Mouse (Mus musculus) cerebellum, postnatal 10 days (tissue): ENCODE data around the gene Usp46.
A peak's percentile ranks its signal among the peaks of the same experiment; 100 is the strongest.
"Not testable (repeated sequence)": the region's sequence is repeated elsewhere in the genome, so short reads cannot be mapped to it uniquely, and the experiment has no call there.

Experiments used
- DNase-seq, 2 experiments: peaks; one replicate each; pipeline ENCODE4 v3.0.0; 2021; ENCODE audit warnings: mixed read lengths in 2 of 2

The Usp46 gene

DNA sequence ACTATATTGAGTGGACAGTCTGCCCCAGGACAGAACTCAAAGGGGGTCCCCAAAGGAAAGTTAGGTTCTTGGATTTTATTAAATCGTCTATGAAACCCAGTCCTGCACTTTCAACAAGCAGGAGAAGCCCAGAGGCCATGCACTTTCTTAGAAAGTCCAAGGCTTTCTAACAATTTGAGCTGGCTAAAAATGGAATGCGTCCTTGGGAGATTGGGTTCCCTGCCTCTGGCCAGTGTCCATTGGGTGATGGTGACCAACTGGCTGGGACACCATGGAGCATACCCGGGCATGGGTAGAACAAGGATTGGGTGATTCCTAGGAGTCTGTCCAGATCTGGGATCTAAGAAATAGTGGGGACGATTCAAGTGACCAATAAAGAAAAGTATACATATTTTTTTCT lies 47.7 kb downstream of the Usp46 start:
- no peak for DNase-seq

DNA sequence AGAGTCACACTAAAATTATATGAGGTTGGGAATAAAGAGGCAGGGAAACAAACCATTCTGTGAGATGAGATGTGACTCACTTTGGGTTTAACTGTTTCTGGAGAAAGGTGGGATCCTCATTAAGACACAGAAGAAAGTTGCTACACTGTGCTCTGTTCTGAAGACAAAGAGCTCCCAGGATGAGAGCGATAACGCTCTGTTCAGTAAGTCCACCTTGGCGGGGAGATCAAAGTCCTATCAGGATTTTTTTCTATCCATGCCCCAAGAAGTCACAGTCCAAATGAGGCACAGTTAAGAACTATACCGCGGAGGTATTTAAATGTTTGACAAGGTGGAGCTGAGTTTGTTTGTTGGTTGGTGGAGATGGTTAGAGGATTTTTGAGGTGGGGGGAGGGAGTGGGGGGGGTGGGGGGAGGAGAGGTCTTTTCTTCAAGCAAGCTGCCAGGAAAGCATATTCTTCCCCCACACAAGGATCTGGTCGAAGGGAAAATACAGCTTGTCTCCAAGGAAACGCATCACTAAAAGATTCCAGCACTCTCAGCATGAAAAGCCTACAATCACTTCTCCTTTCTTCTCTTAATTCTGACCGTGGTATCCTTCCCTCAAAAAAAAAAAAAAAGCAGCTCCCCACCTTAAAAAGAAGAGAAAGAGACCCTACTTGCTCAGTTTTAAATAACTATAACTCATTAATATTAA lies 49.2 kb downstream of the Usp46 start:
- DNase-seq: no peak

DNA sequence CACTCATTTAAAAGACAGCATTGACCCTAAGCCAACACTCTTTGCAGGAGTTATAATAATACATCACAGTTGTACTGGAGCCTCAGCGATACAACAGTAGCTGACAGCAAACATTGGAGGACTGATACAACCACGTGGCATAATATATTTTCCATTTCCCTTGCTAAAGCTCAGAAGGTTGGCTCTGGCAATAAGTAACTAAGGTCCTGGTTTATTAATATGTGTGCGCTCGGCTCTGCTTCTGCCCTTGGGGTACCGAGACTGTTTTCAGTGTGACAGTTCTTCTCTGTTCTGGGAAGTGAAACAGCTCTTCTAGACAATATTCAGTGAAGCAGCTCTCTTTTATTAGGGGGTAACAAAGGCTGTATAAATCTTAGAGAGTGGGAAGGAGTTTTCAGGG lies 50.7 kb downstream of the Usp46 start:
- no peak for DNase-seq

DNA sequence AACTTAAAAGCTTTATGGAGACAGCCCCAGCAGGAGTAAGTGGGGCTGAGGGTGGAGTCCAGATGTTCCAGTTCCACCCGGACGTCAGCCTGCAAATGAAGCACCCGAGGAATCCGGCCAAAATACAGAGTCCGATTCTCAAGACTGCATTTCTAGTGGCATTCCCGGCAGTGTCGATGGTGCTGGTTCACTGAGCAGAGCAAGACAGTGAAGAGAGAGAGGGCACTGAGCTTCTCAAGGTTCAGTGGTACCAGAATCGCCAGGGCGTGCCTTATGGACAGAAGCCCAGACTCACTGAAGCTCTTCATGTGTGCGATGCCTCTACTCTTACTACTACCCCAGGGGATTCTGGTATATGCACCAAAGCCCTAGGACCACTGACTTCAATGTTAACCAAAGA lies 56.6 kb downstream of the Usp46 start:
- DNase-seq: no peak

DNA sequence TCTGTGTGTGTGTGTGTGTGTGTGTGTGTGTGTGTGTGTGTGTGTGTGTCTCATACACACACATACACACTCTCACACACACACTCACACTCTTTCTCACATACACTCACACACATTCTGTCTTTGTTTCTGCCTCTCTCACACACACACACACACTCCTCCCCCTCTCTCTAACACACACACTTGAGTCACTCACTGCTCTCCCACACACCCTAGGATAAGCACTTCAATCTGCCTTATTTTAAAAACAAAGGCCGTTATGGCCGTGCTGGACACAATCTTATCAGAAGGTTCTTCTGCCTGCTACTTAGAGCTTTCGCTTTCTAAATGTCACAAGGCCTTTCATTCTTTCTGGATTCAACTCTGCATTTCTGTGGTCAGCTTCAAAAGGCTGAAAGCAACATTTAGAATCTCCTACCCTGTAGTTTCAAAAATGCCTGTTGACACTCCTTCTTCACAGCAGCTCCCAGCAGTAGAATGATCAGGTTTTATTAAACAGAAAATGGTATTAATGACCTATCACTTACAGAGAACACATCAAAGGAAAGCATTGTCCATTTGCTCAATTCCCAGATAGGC lies 60.6 kb downstream of the Usp46 start:
- DNase-seq: no peak

DNA sequence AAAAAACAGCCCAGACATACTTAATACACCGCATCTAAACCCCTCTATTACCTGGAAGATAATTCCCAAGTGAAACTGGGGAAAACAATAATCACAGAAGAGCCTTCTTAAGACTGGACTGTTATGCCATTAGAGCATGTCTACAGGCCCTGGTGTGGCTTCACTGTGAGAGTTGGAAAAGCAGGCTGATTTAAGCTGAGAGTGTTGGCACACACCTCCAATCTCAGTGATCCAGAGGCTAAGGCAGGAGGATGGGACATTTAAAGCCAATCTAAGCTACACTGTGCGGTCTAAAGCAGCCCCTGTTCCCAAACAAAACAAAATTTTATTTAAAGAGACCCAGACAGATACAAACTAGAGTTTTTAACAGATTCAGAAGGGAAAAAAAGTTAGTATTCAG lies 62.3 kb downstream of the Usp46 start:
- peak in 1 of 2 experiments; percentile 40 for DNase-seq

DNA sequence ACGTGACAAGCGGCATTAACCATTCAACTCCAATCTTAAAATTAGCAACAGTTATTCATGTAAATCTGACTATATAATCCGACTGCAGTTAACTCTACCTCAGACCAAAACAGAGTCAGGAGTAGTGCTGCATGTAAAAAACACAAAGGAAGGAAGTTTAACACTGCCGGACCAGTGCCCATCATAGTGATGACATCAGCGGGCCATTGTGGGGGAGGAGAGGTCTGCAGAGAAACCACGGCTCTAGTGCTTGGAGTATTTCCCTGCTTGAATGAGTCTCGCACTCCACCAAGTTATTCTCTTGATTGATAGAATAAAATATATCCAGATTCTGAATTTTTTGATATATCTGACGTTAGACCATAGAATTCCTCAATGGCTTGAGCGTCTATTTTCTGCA lies 66.5 kb downstream of the Usp46 start:
- DNase-seq: no peak

DNA sequence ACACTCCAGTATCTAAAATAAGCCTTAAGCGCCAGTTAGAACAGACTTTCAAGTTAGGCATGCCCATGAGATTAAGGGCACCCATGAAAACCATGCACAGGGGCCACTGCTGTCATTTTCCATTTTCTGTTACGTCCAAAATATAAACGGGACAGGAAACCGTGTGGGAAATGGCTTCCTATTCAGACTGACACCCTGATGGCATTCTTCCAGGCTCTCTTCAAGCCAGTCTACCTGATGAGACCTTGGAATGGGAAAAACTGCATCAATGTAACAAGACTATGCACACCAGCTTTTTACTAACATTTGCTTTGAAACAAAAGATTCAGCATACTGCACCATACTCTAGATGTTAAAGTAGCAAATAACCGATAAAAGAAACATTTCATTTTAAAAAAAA lies 69.3 kb downstream of the Usp46 start:
- DNase-seq: peak; percentile 20 to 60

DNA sequence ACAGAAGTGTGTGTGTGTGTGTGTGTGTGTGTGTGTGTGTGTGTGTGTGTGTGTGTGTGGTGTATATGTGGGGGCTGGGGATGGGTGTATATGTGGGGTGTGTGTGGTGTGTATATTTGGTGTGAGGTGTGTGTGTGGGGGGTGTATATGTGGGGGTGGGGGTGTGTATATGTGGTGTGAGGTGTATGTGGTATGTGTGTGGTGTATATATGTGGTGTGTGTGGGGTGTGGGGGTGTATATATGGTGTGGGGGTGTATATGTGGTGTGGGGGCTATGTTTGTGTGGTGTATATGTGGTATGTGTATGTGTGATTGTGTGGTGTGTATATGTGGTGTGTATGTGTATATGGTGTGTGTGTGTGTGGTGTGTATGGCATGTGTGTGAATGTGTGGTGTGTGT lies 73.4 kb downstream of the Usp46 start:
- no peak for DNase-seq

DNA sequence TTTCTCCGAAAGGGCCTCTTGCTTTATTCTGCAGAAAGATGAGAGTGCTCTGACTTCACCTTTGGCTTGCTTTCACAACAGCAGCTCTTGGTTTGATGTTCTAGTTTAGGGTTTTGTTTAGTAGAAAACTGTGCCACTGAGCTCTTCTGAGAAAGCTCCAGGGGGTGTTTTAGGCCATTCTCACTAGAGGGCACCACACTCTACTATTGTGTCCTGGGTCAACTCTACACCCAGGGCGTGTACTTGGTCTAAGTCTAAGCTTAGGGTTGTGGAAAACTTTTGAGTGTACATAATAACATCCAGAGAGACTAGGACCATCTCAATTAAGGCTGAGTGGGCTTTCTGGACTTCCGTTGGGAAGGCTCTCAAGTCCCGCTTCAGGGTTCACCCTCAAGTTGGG lies 74.7 kb downstream of the Usp46 start:
- DNase-seq: peak; percentile 38 to 39

DNA sequence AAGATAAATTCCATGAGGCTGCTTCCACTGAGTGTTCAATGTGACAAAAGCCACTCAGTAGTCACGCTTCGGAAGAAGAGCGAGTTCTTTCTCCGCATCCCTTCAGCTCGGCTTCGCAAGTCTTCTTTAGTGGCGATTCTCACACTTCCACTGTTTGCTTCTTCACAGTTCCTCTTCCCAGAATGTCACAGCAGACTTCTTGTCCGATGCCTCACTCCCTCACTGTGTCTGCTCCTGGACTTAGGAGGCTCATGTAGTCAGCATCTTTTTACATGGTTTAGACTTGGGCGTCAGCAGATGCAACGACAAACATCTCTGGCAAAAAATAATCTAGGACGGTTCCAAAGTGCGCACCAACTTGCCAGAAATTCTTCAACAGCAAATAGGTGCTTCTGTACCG lies 75.9 kb downstream of the Usp46 start:
- DNase-seq: no peak

DNA sequence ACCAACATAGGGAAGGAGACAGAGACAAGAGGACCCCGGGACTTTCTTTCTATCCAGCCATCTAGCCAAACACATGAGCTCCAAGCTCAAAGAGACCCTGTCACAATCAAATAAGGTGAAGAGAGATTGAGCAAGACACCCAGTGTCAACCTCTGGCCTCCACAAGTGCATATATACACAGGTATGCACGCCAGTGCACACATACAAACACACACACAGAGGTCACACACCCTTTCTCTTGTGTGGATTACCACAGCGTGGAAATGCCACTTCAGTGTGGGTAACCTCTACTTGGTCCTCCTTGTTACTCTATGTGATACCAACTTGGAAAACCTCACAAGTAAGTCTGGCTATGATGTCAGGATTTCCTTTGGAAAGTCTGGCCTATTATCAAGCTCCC lies 78.7 kb downstream of the Usp46 start:
- no peak for DNase-seq

DNA sequence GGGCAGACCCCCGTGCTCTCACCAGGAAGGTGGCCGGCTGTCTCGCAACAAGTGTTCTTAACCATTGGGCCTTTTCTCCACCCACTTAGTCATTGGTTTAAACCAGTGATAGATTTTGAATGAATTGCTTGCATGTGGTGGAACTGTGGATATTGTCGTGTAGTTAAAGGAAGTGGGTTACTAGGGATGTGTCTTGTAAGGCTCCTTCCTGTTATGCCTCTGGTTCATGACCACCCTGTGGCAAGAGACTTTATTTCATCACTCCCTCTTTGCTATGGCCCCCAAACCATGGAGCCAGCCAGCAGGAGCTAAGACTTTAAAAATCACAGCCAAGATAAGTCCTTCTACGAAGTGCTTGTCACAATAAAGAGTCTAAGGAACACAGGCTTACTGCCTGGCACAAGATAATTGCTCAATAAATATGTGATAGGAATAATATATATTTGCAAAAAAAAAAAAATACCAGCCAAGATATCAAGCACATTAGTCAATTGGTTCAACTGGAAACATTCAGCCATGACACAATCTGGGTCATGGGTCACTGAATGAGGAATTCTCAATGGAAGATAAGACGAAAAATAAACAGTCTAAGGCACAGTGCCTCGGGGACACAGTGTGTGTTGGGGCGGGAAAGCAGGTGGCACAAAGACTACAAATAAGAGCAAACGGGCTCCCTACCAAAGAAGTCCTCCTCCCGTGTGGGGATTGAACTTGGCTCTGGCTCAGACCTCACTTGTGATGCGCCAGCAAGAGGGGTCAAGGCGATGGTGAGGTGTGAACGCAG lies 80.3 kb downstream of the Usp46 start:
- DNase-seq: no peak

DNA sequence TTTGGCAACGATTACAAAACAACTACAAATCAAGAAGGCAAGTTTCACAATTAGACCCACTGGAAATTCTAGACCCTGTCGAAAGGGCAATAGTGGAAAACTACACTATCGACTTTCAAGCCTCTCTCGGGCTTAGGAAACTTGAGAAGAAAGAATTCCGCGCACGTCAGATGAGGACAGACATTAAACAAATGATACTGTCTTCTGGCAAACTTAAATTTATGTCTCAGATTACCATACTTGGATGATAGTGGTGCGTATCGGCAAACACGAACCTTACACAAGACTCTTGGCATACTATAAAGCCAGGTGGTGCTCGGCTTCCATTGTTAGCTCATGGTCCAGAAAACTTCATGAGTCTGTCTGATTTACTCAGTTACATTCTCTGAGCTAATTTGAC lies 90.8 kb downstream of the Usp46 start:
- DNase-seq: no peak

DNA sequence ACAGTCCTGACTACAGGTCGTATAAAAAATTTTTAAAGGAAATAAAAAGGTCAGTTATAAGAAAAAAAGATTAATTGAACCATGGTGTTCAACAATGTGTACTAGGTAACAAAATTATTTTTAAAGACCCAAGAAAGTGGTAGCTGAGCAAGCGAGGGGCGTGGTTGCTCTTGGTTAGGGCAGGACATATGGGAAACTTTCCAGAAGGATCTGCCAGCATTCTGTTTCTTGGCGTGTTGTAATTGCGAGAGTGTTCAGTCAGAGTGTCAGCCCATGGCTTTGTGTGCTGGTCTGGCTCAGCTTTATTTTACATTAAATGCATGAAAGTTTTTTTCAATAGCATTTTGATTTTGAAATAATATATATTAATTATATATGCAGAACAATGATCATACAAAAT lies 96.5 kb downstream of the Usp46 start:
- DNase-seq: peak; percentile 60 to 62

DNA sequence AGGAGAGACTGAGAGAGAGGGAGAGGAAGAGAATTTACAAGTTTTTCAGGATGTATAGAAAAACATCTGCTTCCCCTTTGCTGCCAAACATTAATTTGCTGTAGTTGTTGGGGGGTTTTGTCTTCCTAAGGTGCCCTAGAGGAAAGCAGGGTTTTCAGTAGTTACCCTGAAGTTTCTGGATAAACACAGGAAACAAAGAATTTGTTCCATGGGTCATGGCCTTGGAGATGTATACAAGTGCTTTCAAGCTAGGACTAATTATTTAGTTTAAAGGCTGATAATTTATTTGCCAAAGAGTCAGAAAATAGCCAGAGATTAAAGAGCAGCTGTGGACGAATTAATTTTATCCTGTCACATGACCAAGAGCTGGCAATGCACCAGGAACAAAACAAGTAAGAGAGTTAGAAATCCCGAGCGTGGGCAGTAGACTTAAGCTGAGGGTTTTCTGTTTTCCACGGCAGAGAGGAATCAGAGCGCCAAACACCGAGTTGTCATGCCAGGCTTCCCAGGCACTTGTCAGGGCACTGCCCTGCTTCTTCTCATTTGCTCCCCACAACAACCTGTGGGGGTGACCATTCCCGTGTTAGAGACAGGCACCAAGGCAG lies 98.1 kb downstream of the Usp46 start:
- DNase-seq: peak; percentile 21 to 22

DNA sequence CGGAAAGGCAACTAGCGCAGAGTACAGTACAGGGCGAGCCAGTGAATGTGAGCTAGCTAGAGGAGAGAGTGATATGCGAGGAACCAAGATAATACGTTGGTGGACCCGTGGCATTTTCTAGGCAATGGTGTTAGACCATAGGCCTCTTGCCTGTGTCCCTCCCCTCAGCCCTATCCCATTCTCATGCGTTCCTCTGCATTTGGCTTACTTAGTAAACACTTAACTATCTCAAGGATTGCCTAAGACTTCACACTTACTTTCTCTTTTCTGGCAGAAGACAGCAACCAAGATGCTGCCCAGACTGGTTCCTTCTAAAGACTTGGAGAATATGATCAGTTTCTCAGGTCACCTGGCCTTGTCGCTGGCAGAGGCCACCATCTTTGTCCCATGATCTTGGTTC lies 98.9 kb downstream of the Usp46 start:
- DNase-seq: no peak

DNA sequence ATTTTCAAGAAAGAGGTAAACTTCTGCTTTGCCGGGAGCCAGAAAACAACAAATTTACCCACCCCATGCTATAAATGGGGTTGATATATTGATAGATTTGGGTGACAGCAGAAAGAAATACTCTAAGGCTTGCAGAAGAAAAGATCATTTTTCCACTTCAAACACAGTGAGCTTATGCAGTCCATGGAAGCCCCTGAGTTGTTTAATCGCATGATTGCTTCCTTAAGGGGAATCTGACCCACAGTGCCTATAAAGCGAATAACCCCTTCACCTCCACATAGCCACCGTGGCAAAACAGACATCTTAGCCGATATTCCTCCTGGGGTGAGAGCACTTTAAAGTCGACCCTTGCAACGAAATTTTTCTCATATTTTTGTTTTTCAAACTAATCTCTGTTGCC lies 108.5 kb downstream of the Usp46 start:
- DNase-seq: no peak

DNA sequence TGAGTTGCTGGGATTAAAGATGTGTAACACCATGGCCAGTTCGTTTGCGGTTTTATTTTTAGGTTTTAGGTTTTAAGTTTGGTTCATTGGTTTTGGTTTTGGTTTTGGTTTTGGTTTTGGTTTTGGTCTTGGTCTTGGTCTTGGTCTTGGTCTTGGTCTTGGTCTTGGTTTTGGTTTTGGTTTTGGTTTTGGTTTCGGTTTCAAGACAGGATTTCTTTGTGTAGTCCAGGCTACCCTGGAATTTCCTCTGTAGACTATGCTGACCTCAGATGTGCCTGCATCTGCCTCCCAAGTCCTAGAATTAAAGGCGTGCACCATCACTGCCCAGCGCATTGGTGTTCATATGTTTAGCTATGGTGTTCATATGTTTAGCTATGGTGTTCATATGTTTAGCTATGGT lies 109.6 kb downstream of the Usp46 start:
- not testable (repeated sequence) for DNase-seq

DNA sequence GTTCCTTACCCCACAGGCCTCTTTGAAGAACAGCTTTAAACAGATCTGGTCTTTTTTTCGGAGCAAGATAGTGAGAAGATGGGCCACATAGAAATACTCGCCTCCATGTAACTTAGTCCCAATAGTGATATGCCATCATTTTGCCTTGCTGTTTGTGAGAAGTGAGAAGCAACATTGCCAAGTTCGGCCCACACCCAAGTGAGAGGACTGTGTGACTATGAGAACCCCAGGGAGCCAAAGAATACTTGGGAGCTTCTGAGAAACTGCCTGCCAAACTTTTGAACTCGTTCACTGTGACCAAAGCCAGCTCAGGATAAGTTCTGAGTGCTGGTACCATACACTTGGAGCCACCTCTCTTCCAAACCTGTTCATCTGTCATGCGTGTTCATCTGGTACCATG lies 110.1 kb downstream of the Usp46 start:
- DNase-seq: no peak

DNA sequence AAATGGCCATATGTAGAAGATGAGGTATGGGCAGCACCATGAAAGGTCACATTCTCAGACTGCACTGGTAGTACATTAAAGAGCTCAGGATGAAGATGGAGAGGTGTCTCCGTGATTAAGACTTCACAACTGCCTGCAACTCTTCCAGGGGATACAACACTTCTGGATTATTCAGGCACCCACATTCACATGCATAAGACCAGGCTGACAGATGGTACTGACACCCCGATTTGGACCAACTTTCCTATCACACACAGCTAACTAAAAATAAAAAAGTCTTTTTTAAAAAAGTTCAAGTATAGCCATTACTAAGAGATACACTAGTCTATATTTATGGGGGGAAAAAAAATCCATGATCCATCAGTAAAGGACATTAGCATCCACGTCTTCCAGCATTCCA lies 112.5 kb downstream of the Usp46 start:
- no peak for DNase-seq

DNA sequence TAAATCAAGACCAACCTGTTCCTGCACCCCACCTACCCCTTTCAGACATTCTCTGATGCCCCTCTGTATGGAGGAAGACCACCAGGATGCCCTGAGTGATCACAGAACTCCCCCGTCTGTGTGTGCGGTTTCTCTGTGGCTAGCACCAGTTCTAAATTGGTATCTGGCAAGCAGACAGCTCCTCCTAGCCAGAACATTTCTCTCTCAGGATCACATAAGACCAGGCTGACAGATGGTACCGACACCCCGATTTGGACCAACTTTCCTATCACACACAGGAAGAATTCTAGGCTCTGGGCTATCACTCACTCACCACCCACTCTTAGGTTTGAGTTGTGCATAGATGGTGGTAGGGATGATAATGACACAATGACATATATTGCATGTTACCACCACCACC lies 113.2 kb downstream of the Usp46 start:
- DNase-seq: peak; percentile 57 to 58

DNA sequence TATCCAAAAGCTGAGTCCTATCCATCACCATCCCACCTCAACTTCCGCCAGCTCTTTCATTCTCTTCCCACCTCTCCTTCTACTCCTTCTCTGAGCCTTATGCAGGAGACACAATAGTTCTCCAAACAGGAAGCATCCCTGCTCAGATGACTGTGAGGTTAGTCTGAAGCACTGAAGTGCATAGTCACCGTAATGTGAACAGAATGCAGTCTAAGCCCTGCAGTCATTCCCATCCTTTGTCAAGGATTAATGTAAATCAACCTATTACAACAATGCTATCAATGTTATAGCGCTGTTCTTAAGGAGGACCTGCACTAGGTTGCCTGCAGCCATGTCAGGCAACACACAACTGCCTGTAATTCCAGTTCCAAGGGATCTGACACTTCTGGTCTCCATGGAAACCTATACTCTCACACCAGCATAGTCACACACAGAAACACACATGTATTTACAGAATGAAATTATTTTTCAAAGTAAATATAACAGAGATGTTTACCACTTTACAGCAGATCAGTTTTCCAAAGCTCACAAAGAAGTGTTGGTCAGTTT lies 115.1 kb downstream of the Usp46 start:
- DNase-seq: no peak

DNA sequence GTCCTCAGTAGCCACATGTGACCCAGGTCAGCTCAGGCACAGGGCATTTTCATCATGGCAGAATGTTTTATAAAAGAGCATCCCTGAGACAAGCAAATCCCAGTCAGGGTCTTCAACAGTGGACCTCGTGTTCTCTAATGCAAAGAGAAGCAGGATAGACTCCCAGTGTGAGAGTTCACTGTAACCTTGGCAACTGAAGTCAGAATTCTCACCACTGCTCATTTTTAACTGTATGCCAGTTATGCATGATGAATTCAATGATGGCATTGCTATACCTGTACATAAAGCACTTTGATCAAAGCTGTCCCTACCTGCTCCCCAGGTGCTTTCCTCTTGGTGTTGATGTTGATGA lies 116.6 kb downstream of the Usp46 start:
- DNase-seq: no peak
